ENCODE assay signal across 19 mouse cellular contexts in genomic region chr14:110078351-110078750, GRCm38 (mm10).
DNase-seq lines count a peak whose midpoint lies in the region; ATAC-seq and TF ChIP-seq lines count a peak whose summit lies in the region.
"Had no signal": no experiment of that assay in that cellular context is flagged by ENCODE, and none has a peak within 500 bp of the region (broad histone marks: within the 10 kb centered on the region; RNA-seq: fewer than 3 reads in every experiment).

No protein-coding gene starts in this region.

- no peaks in the 10 kb centered on the region for H3K27me3 ChIP-seq in intestine, embryonic 14.5 days (replicated peaks; ENCODE audit: control insufficient read depth, insufficient read depth, low read length)
- no peaks in the 10 kb centered on the region for H3K27me3 ChIP-seq in intestine, postnatal 0 days (replicated peaks; ENCODE audit: control insufficient read depth, insufficient read depth, low read length)
- no peaks in the 10 kb centered on the region for H3K27me3 ChIP-seq in embryonic facial prominence, embryonic 10.5 days (replicated peaks; ENCODE audit: low read depth, poor library complexity, severe bottlenecking)
- H3K27me3 ChIP-seq in limb, embryonic 14.5 days (ENCODE audit: control insufficient read depth, insufficient read depth, low read length), result no peaks in the 10 kb centered on the region
- H3K27me3 ChIP-seq in midbrain, embryonic 11.5 days (ENCODE audit: control insufficient read depth, insufficient read depth, low read length), result no peaks in the 10 kb centered on the region
- no peaks in the 10 kb centered on the region for H3K27me3 ChIP-seq in thymus, adult 2 months (ENCODE audit: control insufficient read depth, insufficient read depth, low read length)
- H3K27me3 ChIP-seq: midbrain, embryonic 13.5 days; neural tube, embryonic 13.5 days had no signal

- H3K9ac ChIP-seq in intestine, embryonic 14.5 days (ENCODE audit: low read length), result no peak overlapping the region
- H3K9ac ChIP-seq in intestine, postnatal 0 days (ENCODE audit: low read depth, low read length), result no peak overlapping the region
- no peak overlapping the region for H3K9ac ChIP-seq in limb, embryonic 14.5 days (ENCODE audit: low read depth, low read length, severe bottlenecking)
- H3K9ac ChIP-seq in midbrain, embryonic 11.5 days (ENCODE audit: low read length), result no peak overlapping the region
- H3K9ac ChIP-seq: hindbrain, embryonic 14.5 days; liver, embryonic 14.5 days; midbrain, embryonic 13.5 days; neural tube, embryonic 13.5 days had no signal

- DNase-seq in intestine, embryonic 14.5 days (ENCODE audit: low spot score), result no peak
- DNase-seq in embryonic facial prominence, embryonic 10.5 days (ENCODE audit: low spot score), result peak; percentile 37
- DNase-seq in hindlimb bud, embryonic 11.5 days (ENCODE audit: extremely low spot score, low read depth, low spot score), result peak; percentile 37
- peak; percentile 63 for DNase-seq in limb, embryonic 14.5 days (ENCODE audit: low spot score)
- DNase-seq in midbrain, embryonic 11.5 days (ENCODE audit: low spot score, missing footprints), result no peak
- DNase-seq in thymus, adult 2 months, result no peak
- DNase-seq: cerebellum, adult 18-20 months; heart, postnatal 10 days; kidney, adult 18-20 months; kidney, postnatal 14 days; thymus, postnatal 14 days had no signal

- H3K4me2 ChIP-seq in intestine, embryonic 14.5 days (ENCODE audit: low read length), result no peak overlapping the region
- H3K4me2 ChIP-seq in intestine, postnatal 0 days (replicated peaks; ENCODE audit: low read depth), result no peak overlapping the region
- H3K4me2 ChIP-seq in limb, embryonic 14.5 days (replicated peaks; ENCODE audit: low read depth, low read length, severe bottlenecking), result no peak overlapping the region
- H3K4me2 ChIP-seq in midbrain, embryonic 11.5 days, result no peak overlapping the region
- H3K4me2 ChIP-seq: heart, embryonic 11.5 days; hindbrain, embryonic 14.5 days; midbrain, embryonic 13.5 days; neural tube, embryonic 13.5 days had no signal

- no peaks in the 10 kb centered on the region for H3K9me3 ChIP-seq in intestine, embryonic 14.5 days (ENCODE audit: control insufficient read depth, low read length)
- no peaks in the 10 kb centered on the region for H3K9me3 ChIP-seq in intestine, postnatal 0 days (ENCODE audit: control insufficient read depth)
- H3K9me3 ChIP-seq in embryonic facial prominence, embryonic 10.5 days, result peaks cover 2% of the 10 kb centered on the region; the same call in 1 of the 2 replicates
- no peaks in the 10 kb centered on the region for H3K9me3 ChIP-seq in limb, embryonic 14.5 days (ENCODE audit: control insufficient read depth, low read length)
- no peaks in the 10 kb centered on the region for H3K9me3 ChIP-seq in midbrain, embryonic 11.5 days (ENCODE audit: control insufficient read depth, low read length)
- H3K9me3 ChIP-seq: midbrain, embryonic 13.5 days; neural tube, embryonic 13.5 days had no signal

- peak; percentile 74; the same call in 1 of the 2 replicates for ATAC-seq in intestine, embryonic 14.5 days (replicated peaks; ENCODE audit: low FRiP score, low TSS enrichment, low read depth)
- no peak for ATAC-seq in intestine, postnatal 0 days
- peak; percentile 68 for ATAC-seq in limb, embryonic 14.5 days (ENCODE audit: low FRiP score, low read depth)
- no peak for ATAC-seq in erythroblast, adult 5-6 weeks (replicated peaks; ENCODE audit: low FRiP score, poor library complexity, severe bottlenecking)
- no peak for ATAC-seq in midbrain, embryonic 11.5 days (ENCODE audit: low FRiP score)
- ATAC-seq: forebrain, embryonic 16.5 days; midbrain, embryonic 13.5 days had no signal

- WGBS in intestine, embryonic 14.5 days, result 32% methylated on average over 6 of the region's 6 CpGs
- 56% methylated on average over 6 of the region's 6 CpGs for WGBS in intestine, postnatal 0 days
- 59% methylated on average over 6 of the region's 6 CpGs for WGBS in embryonic facial prominence, embryonic 10.5 days
- WGBS in limb, embryonic 14.5 days, result 34% methylated on average over 6 of the region's 6 CpGs
- 81% methylated on average over 6 of the region's 6 CpGs for WGBS in midbrain, embryonic 11.5 days
- WGBS in thymus, adult 2 months, result 90% methylated on average over 6 of the region's 6 CpGs

- TF ChIP-seq POLR2A in limb, embryonic 14.5 days (IDR thresholded peaks at IDR 0.05; ENCODE audit: borderline replicate concordance, extremely low read depth, insufficient read depth, insufficient read length), result no peak
- TF ChIP-seq POLR2A in thymus, adult 2 months (IDR thresholded peaks at IDR 0.05; ENCODE audit: control insufficient read depth, extremely low read depth, insufficient read depth, low read length, poor library complexity), result no peak

- no peak for TF ChIP-seq CTCF in intestine, postnatal 0 days (IDR thresholded peaks at IDR 0.05; ENCODE audit: low read depth)
- no peak for TF ChIP-seq CTCF in thymus, adult 2 months (IDR thresholded peaks at IDR 0.05; ENCODE audit: borderline replicate concordance, control insufficient read depth, extremely low read depth, insufficient read depth, low read length, poor library complexity)

- no peaks in the 10 kb centered on the region; the same call in 1 of the 2 replicates for H3K4me1 ChIP-seq in intestine, embryonic 14.5 days (replicated peaks; ENCODE audit: control insufficient read depth, insufficient read depth, low read length)
- H3K4me1 ChIP-seq in intestine, postnatal 0 days (replicated peaks; ENCODE audit: control insufficient read depth, insufficient read depth, low read length), result no peaks in the 10 kb centered on the region
- no peaks in the 10 kb centered on the region for H3K4me1 ChIP-seq in embryonic facial prominence, embryonic 10.5 days
- no peaks in the 10 kb centered on the region for H3K4me1 ChIP-seq in limb, embryonic 14.5 days (ENCODE audit: control insufficient read depth, insufficient read depth, low read length)
- no peaks in the 10 kb centered on the region for H3K4me1 ChIP-seq in midbrain, embryonic 11.5 days (ENCODE audit: control insufficient read depth, insufficient read depth, low read length)
- H3K4me1 ChIP-seq in thymus, adult 2 months (replicated peaks; ENCODE audit: control insufficient read depth, insufficient read depth, low read length), result no peaks in the 10 kb centered on the region
- H3K4me1 ChIP-seq: midbrain, embryonic 13.5 days; neural tube, embryonic 13.5 days had no signal

- 0 out of 2 replicates have a peak overlapping the region, but pooled peaks have one; percentile 27 for H3K27ac ChIP-seq in intestine, embryonic 14.5 days (ENCODE audit: low read depth)
- H3K27ac ChIP-seq in intestine, postnatal 0 days (ENCODE audit: low read depth, low read length), result no peak overlapping the region
- H3K27ac ChIP-seq in embryonic facial prominence, embryonic 10.5 days (replicated peaks), result no peak overlapping the region
- no peak overlapping the region for H3K27ac ChIP-seq in limb, embryonic 14.5 days (replicated peaks; ENCODE audit: low read depth, low read length)
- H3K27ac ChIP-seq in midbrain, embryonic 11.5 days (ENCODE audit: low read depth, low read length), result no peak overlapping the region
- H3K27ac ChIP-seq in thymus, adult 2 months (ENCODE audit: control insufficient read depth, insufficient read depth, low read length), result no peak overlapping the region
- H3K27ac ChIP-seq: hindbrain, embryonic 14.5 days; liver, embryonic 14.5 days; midbrain, embryonic 13.5 days; neural tube, embryonic 13.5 days had no signal

- H3K4me3 ChIP-seq in intestine, embryonic 14.5 days (ENCODE audit: low read depth, low read length), result no peak overlapping the region
- H3K4me3 ChIP-seq in intestine, postnatal 0 days (ENCODE audit: low read depth, low read length), result no peak overlapping the region
- no peak overlapping the region for H3K4me3 ChIP-seq in embryonic facial prominence, embryonic 10.5 days
- H3K4me3 ChIP-seq in limb, embryonic 14.5 days (replicated peaks; ENCODE audit: low read length), result no peak overlapping the region
- H3K4me3 ChIP-seq in midbrain, embryonic 11.5 days (ENCODE audit: low read depth, low read length), result no peak overlapping the region
- no peak overlapping the region for H3K4me3 ChIP-seq in thymus, adult 2 months (ENCODE audit: control insufficient read depth, insufficient read depth, low read length)
- H3K4me3 ChIP-seq: midbrain, embryonic 13.5 days; neural tube, embryonic 13.5 days had no signal

- no peaks in the 10 kb centered on the region for H3K36me3 ChIP-seq in intestine, embryonic 14.5 days (ENCODE audit: control insufficient read depth, insufficient read depth, low read length)
- no peaks in the 10 kb centered on the region for H3K36me3 ChIP-seq in intestine, postnatal 0 days (ENCODE audit: control insufficient read depth, insufficient read depth)
- no peaks in the 10 kb centered on the region for H3K36me3 ChIP-seq in embryonic facial prominence, embryonic 10.5 days (replicated peaks)
- no peaks in the 10 kb centered on the region for H3K36me3 ChIP-seq in limb, embryonic 14.5 days (ENCODE audit: control insufficient read depth, insufficient read depth, low read length)
- H3K36me3 ChIP-seq in midbrain, embryonic 11.5 days (ENCODE audit: control insufficient read depth, insufficient read depth, low read length), result no peaks in the 10 kb centered on the region
- no peaks in the 10 kb centered on the region for H3K36me3 ChIP-seq in thymus, adult 2 months (ENCODE audit: control insufficient read depth, insufficient read depth, low read length)
- H3K36me3 ChIP-seq: midbrain, embryonic 13.5 days; neural tube, embryonic 13.5 days had no signal

Comparison
In these comparisons a context has a peak if more than half of its experiments do, and no peak if none do; other contexts are left out.
1. ATAC-seq: peak in intestine, embryonic 14.5 days (single experiment) and limb, embryonic 14.5 days (single experiment); none in intestine, postnatal 0 days (single experiment), erythroblast, adult 5-6 weeks (single experiment) and midbrain, embryonic 11.5 days (single experiment).
2. DNase-seq: peak in embryonic facial prominence, embryonic 10.5 days (single experiment), hindlimb bud, embryonic 11.5 days (single experiment) and limb, embryonic 14.5 days (single experiment); none in intestine, embryonic 14.5 days (single experiment), midbrain, embryonic 11.5 days (single experiment) and thymus, adult 2 months (single experiment).